Mouse (Mus musculus) adrenal gland, postnatal 25 days (tissue): ENCODE data around the gene Fam214a. TPM values are rescaled to one million over a fixed set of nuclear protein-coding genes. Genes with fewer than 3 reads are reported as not detected.

Source experiments
- total RNA-seq: library from RNA; stranded (reverse); gene quantifications from 2 replicates; pipeline ENCODE4 v1.2.3, GENCODE M21; 2021

The Fam214a gene
- total RNA-seq, 1 experiment from 2014 or later = 125 TPM

Other genes with a start within 250 kb of the Fam214a start
- gene Onecut1, start 91.0 kb upstream of the Fam214a start, total RNA-seq = not detected in 2 replicates
- 303 and 351 TPM in 2 replicates for gene Arpp19, start 84.7 kb downstream of the Fam214a start, total RNA-seq
- 43.7 and 59.3 TPM in 2 replicates for gene Myo5a, start 118.1 kb downstream of the Fam214a start, total RNA-seq